Mouse (Mus musculus) hematopoietic multipotent progenitor cell, adult 10-12 weeks (in vitro differentiated cells): ENCODE measurements around the gene Gm49320. TPM values are rescaled to one million over a fixed set of nuclear protein-coding genes. Genes with fewer than 3 reads are reported as not detected.

Experiments
- polyA plus RNA-seq: library from polyadenylated mRNA; stranded (reverse); fragments of >175 nt; gene quantifications from 2 replicates; pipeline ENCODE4 v1.2.3, GENCODE M21; 2012; ENCODE audit warnings: low replicate concordance

Gm49320 gene
- polyA plus RNA-seq = 0.26 and 0.38 TPM in 2 replicates

DNA sequence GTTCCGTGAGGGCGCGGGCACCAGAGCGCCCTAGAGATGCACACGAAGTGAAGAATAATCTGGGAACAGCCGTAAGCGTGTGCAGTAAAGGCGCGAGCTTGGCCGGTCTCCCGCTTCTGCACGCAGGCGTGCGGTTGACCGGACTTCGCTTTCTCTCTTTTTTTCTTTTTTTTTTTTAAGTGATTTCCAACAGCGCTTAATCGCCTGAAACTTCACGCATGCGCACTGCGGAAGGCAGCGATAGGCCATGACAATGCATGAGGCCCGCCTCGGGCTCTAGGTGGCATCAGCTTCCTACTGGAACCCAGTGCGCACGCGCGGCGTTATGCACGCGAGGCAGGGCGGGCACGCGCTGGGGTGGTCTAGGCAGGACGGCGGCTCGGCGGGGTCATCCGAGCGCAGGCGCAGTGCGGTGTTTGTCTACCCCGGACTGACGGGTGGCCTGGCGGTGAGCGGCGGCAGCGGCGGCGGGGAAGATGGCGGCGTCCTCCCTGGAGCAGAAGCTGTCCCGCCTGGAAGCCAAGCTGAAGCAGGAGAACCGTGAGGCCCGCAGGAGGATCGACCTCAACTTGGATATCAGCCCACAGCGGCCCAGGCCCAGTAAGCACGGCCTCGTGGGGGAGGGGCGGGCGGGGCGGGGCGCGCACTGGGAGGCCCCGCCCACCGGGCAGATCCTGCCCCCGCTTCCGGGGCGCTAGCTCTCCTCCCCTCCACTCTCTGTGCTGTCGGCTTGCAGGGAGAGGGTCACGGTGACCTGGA is at the start of gene Gm49320, which contains the start of gene Map2k7:
Gm49320 (plus strand) TSS at position 432 of the 759 bp plus-strand sequence.
Map2k7 (plus strand) TSS at position 307 of the 759 bp plus-strand sequence.

DNA sequence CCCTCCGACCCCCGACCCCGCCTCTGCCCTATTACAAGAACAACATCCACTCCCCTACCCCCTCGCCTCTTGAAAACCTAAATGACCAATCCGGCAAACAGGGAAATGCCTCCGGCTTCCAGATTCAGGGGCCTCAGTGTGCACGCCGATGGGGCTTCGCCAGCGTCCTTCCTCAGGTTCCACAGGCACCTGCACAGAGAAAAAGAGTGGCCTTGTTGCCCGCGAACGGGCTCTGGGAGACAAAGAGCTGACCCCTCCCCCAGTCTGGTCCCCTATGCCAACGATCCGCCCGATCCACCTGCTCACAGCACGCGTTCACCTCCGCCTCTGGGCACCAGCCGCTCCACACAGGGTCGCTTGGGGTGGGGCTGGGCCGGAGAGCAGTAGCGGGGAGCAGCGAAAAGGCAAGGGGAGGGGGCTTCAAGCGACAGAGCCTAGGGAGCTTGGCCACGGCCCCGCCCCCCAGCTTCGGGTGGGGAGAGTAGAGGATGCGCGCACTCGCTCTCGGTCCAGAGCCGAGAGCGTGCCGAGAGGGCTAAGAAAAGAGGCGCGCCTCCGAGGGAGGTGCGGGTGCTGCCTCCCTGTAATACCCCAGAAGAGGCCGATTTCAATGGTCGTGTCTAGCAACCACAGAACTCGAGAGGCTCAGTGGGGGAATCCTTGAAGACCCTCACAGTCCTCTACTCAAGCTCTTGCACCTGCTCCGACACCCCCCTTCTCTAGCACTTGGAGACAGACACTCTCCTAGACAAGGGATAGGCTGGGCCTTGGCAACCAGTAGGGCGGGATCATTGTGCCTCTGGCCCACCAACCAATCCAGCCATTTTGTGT is 21.7 kb upstream of the Gm49320 start, which contains the start of gene Prr36:
Prr36 (minus strand) TSS at position 669 of the 831 bp plus-strand sequence.

DNA sequence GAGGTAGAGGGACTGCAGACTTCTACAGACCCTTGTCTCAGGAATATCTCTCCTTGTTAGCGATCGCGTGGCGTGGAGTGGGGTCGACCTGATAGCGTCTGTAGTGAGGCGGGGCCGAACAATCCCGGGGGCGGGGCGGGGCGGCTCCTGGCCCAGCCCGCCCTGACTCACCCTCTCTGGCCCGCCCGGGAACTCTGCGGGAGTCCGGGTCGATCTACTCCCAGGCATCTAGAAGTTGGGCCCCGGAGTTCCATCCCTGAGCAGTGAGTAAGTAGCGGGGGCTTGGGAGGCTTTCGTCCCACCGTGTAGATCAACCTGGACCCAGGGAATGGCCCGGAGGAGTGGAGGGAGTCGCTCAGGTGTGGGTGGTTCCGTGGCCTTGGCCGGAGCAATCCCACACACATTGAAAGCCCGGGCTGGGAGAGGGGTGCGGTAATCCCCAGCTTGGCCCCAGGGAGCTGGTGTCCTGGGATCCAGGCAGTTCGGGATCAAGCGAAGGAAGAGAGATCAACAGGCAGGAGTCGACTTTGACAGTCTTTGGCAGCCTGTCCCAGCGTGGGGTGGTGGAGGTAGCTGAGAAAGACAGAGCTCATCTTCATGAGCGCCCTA is 11.8 kb upstream of the Gm49320 start, which contains the start of gene Lrrc8e:
Lrrc8e (plus strand) TSS at position 89 of the 609 bp plus-strand sequence.

DNA sequence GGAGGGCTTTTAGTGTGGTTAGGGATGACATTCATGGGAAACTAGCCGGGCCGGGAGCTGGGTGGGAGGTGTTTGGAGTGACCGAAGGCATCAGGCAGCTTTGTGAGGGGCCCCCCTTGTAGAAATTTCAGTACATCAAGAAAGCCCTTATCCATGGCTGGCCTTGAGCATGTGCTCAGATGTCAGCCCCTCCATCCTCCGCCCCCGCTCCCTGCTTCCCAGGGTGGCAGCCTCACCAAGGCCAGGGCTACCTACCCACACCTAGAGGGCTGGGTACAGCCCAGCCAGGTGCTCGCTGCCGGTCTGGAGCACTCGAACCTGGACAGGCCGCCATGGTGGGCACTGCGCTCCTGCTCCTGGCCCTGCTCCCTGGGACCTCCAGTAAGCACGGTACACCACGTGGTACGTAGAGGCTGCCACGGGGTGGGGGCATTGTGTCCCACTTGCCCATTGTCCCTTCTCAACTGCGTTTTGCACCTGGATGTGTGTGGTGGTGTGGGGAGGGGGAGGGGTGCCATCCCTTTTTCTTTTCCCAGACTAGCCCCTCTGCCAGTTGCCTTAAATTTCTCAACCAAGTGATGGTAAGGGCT is 9.4 kb downstream of the Gm49320 start, which contains the start of gene Tgfbr3l:
Tgfbr3l (plus strand) TSS at position 264 of the 590 bp plus-strand sequence.

DNA sequence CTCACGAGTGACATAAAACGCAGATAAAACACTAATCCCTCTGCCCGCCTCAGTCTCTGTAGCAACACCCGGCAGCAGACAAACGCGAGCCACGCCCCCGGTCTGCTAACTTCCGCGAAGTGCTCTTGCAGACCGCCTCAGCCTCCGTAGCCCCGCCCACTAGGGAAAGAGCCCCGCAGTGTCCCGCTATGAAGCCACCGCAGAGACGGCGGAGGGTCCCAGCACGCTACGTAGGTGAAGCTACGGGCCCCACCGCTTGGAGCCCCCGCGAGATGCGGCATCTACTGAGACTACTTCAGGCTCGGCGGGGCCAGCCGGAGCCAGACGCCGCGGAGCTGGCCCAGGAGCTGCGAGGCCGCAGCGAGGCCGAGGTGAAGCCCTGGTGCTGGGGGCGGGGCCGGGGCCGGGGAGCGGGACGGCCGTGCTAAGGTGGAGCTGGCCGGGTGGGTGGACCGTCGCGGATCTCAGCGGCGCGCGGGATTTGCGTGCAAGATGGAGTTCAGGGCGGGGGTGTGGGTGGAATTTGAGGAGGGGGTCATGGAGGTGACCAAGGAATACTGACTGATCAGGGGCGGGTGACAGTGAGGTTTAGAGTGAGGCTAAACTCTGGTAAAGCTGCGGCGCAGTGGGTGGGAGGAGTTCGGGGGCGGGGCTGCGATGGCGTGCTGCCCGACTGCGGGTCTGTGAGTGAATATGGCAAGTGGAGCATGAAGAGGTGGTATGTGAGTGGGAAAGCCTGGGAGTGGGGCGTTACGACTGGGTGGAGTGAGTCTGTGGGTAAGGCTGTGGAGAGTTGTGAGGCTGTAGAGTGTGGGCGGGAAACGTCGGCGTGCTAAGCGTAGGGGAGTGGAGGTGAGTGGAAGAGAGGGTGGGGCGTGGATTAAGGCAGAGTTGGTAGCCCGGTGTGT is 14.5 kb downstream of the Gm49320 start, which contains the start of gene Snapc2:
Snapc2 (plus strand) TSS at position 147 of the 908 bp plus-strand sequence.

DNA sequence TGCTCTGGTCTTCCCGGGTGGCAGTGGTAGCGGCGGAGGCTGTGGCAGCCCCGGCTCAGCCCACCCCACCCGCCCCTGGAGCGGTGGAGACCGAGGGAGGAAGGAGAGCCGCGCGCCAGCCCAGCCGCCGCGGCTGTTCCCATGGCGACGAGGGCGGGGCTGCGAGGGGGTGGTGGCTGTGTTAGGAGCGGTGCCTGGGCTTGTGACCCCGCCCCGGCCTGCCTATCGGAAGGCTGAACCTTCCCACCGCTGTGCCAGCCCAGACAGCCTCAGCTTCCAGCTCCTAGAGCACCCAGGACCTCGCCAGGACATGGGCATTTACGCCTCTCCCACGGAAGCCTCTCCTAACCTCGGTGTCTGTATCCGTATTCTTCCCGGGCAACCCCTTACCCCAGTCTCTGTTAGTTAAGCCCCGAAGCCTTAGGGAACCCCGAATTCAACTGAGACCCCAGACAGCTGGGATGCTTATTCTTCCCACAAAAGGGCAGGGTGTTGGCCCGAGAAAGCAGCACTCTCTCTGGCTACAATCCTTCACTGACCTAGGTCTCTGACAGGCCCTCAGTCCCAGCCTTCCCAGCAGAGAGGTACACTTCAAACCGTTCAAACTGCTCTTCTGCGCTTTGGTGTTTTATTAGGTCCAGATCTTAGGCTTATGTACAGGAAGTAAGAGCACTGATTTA is 20.6 kb downstream of the Gm49320 start, which contains the start of gene Ctxn1:
Ctxn1 (minus strand) TSS at position 150 of the 680 bp plus-strand sequence.

DNA sequence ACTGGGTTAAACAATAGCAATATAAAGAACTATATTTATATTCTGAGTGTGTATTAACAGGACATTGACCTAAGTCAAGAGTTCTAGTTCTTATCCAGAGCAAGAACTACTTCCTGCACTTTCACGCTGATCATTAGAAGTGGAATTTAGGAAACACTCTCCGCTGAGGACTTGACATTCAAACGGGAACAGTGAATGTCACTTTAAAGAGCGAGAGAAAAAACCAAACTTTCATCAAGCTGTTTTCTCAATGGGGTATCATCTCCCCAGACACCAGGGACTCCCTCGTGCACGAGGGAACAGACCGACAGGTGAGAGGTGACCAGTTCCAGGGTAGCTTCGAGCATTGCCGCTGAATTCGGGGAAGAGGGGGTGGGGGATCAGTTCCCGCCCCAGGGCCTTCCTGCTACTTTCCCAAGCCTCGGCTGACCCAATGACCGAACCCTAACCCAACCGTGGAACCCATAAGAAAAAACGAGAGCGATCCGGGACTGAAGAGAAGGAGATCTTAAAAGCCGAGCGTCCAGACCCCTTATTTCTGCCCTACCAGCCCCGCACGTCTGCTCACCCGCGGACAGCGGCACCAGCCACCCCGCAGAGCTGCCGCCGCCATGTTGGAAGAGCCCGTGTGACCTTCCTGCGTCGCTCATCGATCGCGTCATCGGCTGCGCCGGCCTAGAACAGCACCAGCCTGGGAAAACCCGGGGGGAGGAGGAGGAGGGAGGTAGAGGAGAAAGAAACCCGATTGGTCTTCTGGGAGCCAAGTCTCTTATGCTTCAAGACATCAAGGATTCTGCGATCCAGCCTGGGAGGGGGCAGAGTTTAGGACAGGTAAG is 36.8 kb downstream of the Gm49320 start, which contains the start of gene Timm44:
Timm44 (minus strand) TSS at position 639 of the 836 bp plus-strand sequence.

Other genes starting within 250 kb of the Gm49320 start
- not detected in 2 replicates for gene Cd209f, start 133.0 kb upstream of the Gm49320 start, polyA plus RNA-seq
- not detected in 2 replicates for gene Cd209g, start 104.8 kb upstream of the Gm49320 start, polyA plus RNA-seq
- 12.3 and 16.8 TPM in 2 replicates for gene Evi5l, start 72.3 kb upstream of the Gm49320 start, polyA plus RNA-seq
- 0.17 and 0.51 TPM in 2 replicates for gene Prr36, start 21.4 kb upstream of the Gm49320 start, polyA plus RNA-seq
- not detected in 2 replicates for gene Lrrc8e, start 12.0 kb upstream of the Gm49320 start, polyA plus RNA-seq
- 193 and 258 TPM in 2 replicates for gene Map2k7, start 125 bp upstream of the Gm49320 start, polyA plus RNA-seq
- gene Tgfbr3l, start 9.3 kb downstream of the Gm49320 start, polyA plus RNA-seq = 57.9 and 98.0 TPM in 2 replicates
- gene Snapc2, start 14.2 kb downstream of the Gm49320 start, polyA plus RNA-seq = 45.0 and 117 TPM in 2 replicates
- gene Ctxn1, start 20.4 kb downstream of the Gm49320 start, polyA plus RNA-seq = 1.2 and 1.9 TPM in 2 replicates
- gene Timm44, start 37.0 kb downstream of the Gm49320 start, polyA plus RNA-seq = 32.6 and 33.6 TPM in 2 replicates
- gene Ccl25, start 86.3 kb downstream of the Gm49320 start, polyA plus RNA-seq = 1.3 and 1.8 TPM in 2 replicates
- gene Elavl1, start 86.5 kb downstream of the Gm49320 start, polyA plus RNA-seq = 44.2 and 54.9 TPM in 2 replicates